Mouse (Mus musculus) midbrain, embryonic 12.5 days (tissue): ENCODE data around the gene Nap1l2. TPM values are rescaled to one million over a fixed set of nuclear protein-coding genes. Genes with fewer than 3 reads are reported as not detected.
A peak's percentile ranks its signal among the peaks of the same experiment; 100 is the strongest.
"Not testable (repeated sequence)": the region's sequence is repeated elsewhere in the genome, so short reads cannot be mapped to it uniquely, and the experiment has no call there.

Source experiments
- ATAC-seq: fragments of 200-750 bp; cut with Nextera tagmentation; 2 replicates; pipeline ENCODE4 v1.8.0; 2017; ENCODE audit warnings: low read depth, moderate TSS enrichment, moderate library complexity; ENCODE audit not compliant: low FRiP score
- H3K27ac ChIP-seq: fragments of 300-500 bp; sonication (generic); replicated peaks from 2 replicates; pipeline ENCODE4 v1.5.1; 2016; ENCODE audit warnings: mild to moderate bottlenecking
- H3K27me3 ChIP-seq: fragments of 300-500 bp; sonication (generic); 2 replicates; pipeline ENCODE4 v1.6.1; 2016; ENCODE audit warnings: mild to moderate bottlenecking
- H3K36me3 ChIP-seq: fragments of 300-500 bp; sonication (generic); 2 replicates; pipeline ENCODE4 v1.6.1; 2016
- H3K4me1 ChIP-seq: fragments of 300-500 bp; sonication (generic); 2 replicates; pipeline ENCODE4 v1.6.1; 2016
- H3K4me2 ChIP-seq: fragments of 300-500 bp; sonication (generic); replicated peaks from 2 replicates; pipeline ENCODE4 v1.6.1; 2016; ENCODE audit warnings: mild to moderate bottlenecking, moderate library complexity
- H3K4me3 ChIP-seq: fragments of 300-500 bp; sonication (generic); 2 replicates; pipeline ENCODE4 v1.5.1; 2016; ENCODE audit warnings: mild to moderate bottlenecking
- H3K9ac ChIP-seq: fragments of 300-500 bp; sonication (generic); replicated peaks from 2 replicates; pipeline ENCODE4 v1.6.1; 2016; ENCODE audit warnings: mild to moderate bottlenecking, moderate library complexity
- H3K9me3 ChIP-seq: fragments of 300-500 bp; sonication (generic); 2 replicates; pipeline ENCODE4 v1.6.1; 2016; ENCODE audit warnings: mild to moderate bottlenecking
- WGBS: fragments of 180-500 bp; shearing (Covaris S2); methylation state at CpG from one replicate; pipeline ENCODE4 v1.1.7; 2016; 5-methylcytosine and 5-hydroxymethylcytosine counted together
- polyA plus RNA-seq: library from polyadenylated mRNA; unstranded; fragments of >200 nt; fragmentation: Nextera tagmentation; extraction: Ambion mirVana; gene quantifications from 2 replicates; pipeline ENCODE4 v1.2.1, GENCODE M21; 2016

Gene Nap1l2
- polyA plus RNA-seq: 31.9 and 33.6 TPM in 2 replicates

DNA sequence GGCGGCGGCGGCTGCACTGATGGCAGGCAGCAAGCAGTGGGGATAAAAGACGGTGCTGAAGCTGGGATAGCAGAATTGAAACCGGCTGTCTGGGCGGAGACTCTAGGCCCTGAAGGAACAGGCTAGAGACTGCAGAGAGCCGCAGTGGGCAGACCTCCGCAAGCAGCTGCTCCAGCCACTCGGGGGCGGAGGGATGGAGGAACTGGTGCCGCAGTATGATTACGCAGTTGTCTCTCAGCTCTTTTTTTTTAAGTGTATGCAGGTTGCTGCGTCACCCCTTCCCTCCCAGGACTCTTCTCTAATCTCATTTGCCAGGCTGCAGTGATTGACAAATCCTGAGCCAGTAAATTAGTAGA is at the start of gene Nap1l2:
Gene Nap1l2, minus strand, starts transcription at position 210 of the 356 bp plus-strand sequence.
- Histone ChIP-seq H3K4me1 (no peaks in the 10 kb centered on the region), H3K9ac (peak within 1 kb of the TSS; percentile 59), H3K27me3 (peaks cover 31% of the 10 kb centered on the region), H3K4me2 (peak within 1 kb of the TSS; percentile 51), H3K36me3 (no peaks in the 10 kb centered on the region), H3K9me3 (no peaks in the 10 kb centered on the region), H3K4me3 (peak within 1 kb of the TSS; percentile 49), H3K27ac (peak within 1 kb of the TSS; percentile 83)
- peak; percentile 95 for ATAC-seq
- 28% methylated on average over 13 of the region's 13 CpGs for WGBS

DNA sequence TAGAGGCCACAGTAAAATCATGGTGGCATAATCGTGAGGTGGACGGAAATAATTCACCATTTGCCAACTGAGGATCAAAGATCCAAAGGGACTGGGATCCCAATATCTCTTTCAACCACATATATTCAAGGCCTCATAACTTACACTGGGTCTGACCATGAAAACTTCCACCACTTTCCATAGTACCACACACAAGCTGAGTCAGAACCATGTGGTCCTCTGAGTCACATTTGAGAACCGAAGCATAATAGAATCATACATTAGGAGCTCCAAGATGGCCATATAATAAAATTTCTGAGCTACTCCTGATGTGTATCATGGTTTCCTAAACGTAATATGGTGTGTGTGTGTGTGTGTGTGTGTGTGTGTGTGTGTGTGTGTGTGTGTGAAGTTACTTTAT is 28.8 kb upstream of the Nap1l2 start:
- no peaks in the 10 kb centered on the region for H3K9me3 ChIP-seq
- H3K36me3 ChIP-seq: no peaks in the 10 kb centered on the region
- no peak for ATAC-seq
- H3K27me3 ChIP-seq: peaks cover 36% of the 10 kb centered on the region
- 83% methylated on average over 4 of the region's 4 CpGs for WGBS
- no peak overlapping the region for H3K27ac ChIP-seq
- H3K9ac ChIP-seq: no peak overlapping the region
- no peak overlapping the region for H3K4me3 ChIP-seq
- no peak overlapping the region for H3K4me2 ChIP-seq
- H3K4me1 ChIP-seq: no peaks in the 10 kb centered on the region

DNA sequence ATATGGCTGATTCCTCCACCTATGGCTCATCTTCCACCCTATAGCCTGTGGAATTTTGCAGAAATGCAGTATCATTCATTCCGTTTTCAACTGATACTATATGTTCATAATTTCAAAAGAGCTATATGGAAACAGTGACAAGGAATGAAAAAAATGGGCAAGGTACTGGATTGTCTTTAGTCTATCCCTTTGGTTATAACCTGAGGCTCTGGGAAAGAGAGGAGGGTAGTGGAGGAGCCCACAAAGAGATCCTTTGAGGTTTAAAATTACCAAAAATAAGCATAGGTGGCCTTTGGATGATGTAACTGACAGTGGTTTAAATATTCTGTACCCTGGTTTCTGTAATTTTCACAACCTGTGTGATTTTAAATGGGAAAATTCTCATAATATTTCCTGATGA is 389 bp upstream of the Nap1l2 start:
- no peaks in the 10 kb centered on the region for H3K36me3 ChIP-seq
- H3K9ac ChIP-seq: no peak overlapping the region
- 29% methylated on average over 1 of the region's 1 CpGs for WGBS
- peak overlapping the region; percentile 83; the same call in 1 of the 2 replicates for H3K27ac ChIP-seq
- peak overlapping the region; percentile 49 for H3K4me3 ChIP-seq
- peaks cover 29% of the 10 kb centered on the region for H3K27me3 ChIP-seq
- no peaks in the 10 kb centered on the region for H3K9me3 ChIP-seq
- ATAC-seq: peak; percentile 67
- peak overlapping the region; percentile 51 for H3K4me2 ChIP-seq
- no peaks in the 10 kb centered on the region for H3K4me1 ChIP-seq

DNA sequence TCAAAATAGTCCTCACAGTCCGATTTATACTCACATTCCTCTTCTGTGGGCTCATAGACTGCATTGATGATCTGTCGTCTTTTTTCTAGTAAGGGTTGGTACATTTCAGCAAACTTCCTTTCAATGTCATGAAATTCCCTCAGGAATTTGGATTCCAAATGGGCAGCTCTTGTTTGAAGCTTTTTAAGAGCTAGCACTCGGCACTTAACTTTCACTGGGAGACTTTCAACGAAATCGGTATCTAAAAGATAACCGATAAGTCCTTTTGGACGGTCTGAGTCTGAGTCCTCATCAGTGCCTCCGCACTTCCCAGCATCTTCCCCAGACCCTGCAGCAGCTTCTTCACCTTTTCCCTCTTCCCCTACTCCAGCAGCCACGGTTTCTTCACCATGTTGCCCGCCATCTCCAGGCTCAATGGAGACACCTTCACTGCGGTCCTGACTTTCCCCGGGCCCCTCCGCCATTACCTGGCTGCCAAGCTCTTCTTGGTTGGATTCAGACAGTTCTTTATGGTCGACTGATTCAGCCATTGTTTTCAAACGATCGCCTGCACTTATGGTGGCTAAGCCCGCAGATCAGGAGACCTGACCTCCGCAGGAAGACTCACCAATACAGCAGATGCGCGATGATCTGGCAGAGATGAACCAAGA is 534 bp downstream of the Nap1l2 start:
- H3K9me3 ChIP-seq: no peaks in the 10 kb centered on the region
- peak overlapping the region; percentile 51 for H3K4me2 ChIP-seq
- WGBS: 22% methylated on average over 20 of the region's 20 CpGs
- H3K4me3 ChIP-seq: peak overlapping the region; percentile 49
- no peaks in the 10 kb centered on the region for H3K36me3 ChIP-seq
- ATAC-seq: no peak; the same call in 1 of the 2 replicates
- peaks cover 36% of the 10 kb centered on the region for H3K27me3 ChIP-seq
- peak overlapping the region; percentile 83 for H3K27ac ChIP-seq
- H3K4me1 ChIP-seq: no peaks in the 10 kb centered on the region
- peak overlapping the region; percentile 59 for H3K9ac ChIP-seq

DNA sequence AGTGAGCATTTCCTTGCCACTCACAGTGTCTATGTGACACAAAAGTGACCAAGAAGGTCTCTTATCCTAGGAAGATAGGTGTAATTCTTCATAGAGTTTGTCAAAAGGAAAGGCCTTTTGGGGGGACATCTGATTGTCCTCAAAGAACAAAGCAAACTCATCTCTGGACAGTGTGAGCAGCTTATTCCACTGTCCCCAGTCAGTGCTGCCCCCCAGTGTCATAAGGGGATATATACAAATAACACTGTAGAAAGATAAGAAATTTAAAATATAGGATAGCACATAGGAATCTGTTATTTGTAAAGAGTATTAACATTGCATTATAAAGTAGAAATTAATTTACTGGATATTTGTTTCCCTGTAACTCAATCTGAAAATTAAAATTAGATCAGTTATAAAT is 2.9 kb downstream of the Nap1l2 start:
- Histone ChIP-seq H3K9me3 (no peaks in the 10 kb centered on the region), H3K36me3 (no peaks in the 10 kb centered on the region), H3K27me3 (peaks cover 46% of the 10 kb centered on the region), H3K4me2 (0 out of 2 replicates have a peak overlapping the region, but pooled peaks have one; percentile 6), H3K4me1 (no peaks in the 10 kb centered on the region), H3K4me3 (no peak overlapping the region), H3K9ac (no peak overlapping the region), H3K27ac (no peak overlapping the region)
- no peak for ATAC-seq

DNA sequence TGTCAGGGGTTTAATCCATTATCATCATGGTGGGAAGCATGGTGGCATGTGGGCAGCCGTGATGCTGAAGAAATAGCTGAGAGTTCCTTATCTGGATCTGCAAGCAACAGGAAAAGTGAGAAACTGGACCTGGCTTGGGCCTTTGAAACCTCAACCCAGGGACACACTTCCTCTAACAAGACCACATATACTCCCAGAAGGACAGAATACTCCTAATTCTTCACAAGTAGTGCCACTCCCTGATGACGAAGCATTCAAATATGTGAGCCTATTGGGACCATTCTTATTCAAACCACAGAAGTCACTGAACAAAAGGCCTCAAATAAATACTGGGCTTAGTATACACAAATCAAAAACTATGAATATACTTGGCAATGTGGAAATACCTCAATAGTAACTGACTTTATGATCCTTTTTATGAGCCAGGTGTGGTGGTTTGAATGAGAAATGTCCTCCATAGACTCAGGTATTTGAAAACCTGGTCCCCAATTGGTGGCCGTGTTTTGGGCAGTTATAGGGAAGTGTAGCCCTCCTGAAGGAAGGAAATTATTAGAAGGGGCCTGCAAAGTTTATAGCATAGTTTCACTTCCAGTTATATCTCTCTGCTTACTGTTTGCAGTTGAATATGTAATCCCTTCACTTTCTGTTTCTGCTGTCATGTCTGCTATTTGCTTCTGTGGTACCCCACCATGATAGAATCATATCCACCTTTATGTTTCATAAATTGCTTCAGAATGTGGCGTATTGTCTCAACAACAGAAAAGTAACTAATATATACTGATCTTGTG is 6.5 kb downstream of the Nap1l2 start:
- H3K4me1 ChIP-seq: no peaks in the 10 kb centered on the region
- WGBS: 81% methylated on average over 4 of the region's 4 CpGs
- H3K27ac ChIP-seq: no peak overlapping the region
- ATAC-seq: no peak
- H3K4me2 ChIP-seq: no peak overlapping the region
- H3K9ac ChIP-seq: no peak overlapping the region
- H3K36me3 ChIP-seq: no peaks in the 10 kb centered on the region
- H3K27me3 ChIP-seq: peaks cover 29% of the 10 kb centered on the region; the same call in 1 of the 2 replicates
- H3K4me3 ChIP-seq: no peak overlapping the region
- no peaks in the 10 kb centered on the region for H3K9me3 ChIP-seq

DNA sequence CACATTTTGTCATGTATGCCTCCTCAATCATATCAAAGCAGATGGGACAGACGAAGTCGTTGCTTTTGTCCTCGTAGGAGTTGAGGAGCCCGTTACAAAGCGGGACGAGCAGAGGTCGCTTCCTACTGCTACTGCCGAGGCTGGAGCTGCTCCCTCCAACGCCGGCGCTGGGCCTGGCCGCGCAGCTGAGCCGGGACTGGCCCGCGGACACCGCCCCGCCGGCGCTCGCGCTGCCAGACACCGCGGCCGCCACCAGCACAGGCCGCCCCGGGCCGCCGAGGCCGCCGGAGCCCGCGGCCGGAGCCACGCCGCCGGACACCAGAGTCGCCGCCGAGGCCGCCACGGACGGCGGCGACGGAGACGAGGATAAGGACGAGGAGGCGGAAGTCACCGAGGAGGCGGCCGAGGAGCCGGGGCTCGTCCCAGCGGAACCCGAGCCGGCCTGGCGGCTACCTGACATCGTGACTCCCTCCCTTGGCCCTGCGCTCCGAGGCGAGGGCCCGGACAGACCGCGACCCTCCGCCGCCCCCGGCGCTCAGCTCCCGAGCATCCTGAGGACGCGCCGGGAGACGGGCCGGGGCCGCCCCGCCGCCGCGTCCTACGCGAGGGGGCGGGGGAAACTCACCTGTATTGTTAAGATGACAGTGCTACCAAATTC is 21.4 kb downstream of the Nap1l2 start:
- peak; percentile 93 for ATAC-seq
- H3K27ac ChIP-seq, H3K4me1 ChIP-seq, H3K9ac ChIP-seq, H3K36me3 ChIP-seq, H3K9me3 ChIP-seq: not testable (repeated sequence)
- Histone ChIP-seq H3K4me3 (peak overlapping the region; percentile 32), H3K27me3 (peaks cover 23% of the 10 kb centered on the region), H3K4me2 (peak overlapping the region; percentile 43)
- 8% methylated on average over 44 of the region's 83 CpGs for WGBS

GRCm38 (mm10) chrX:103156134-103156533 is 30.3 kb downstream of the Nap1l2 start:
- Histone ChIP-seq H3K4me1 (no peaks in the 10 kb centered on the region), H3K27me3 (peaks cover 52% of the 10 kb centered on the region), H3K4me2 (no peak overlapping the region), H3K36me3 (no peaks in the 10 kb centered on the region), H3K4me3 (no peak overlapping the region), H3K9me3 (no peaks in the 10 kb centered on the region), H3K9ac (no peak overlapping the region), H3K27ac (no peak overlapping the region)
- no peak for ATAC-seq
- WGBS: 57% methylated on average over 1 of the region's 1 CpGs

DNA sequence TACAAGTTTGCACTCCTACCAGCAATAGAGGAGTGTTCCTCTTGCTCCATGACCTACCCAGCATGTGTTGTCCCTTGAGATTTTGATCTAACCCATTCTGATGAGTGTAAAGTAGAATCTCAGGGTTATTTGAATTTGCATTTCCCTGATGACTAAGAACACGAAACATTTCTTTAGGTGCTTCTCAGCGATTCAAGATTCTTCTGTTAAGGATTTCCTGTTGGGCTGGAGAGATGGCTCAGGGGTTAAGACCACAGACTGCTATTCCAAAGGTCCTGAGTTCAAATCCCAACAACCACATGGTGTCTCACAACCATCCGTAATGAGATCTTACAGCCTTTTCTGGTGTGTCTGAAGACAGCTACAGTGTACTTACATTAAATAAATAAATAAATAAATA is 47.9 kb downstream of the Nap1l2 start:
- Histone ChIP-seq H3K9ac (no peak overlapping the region), H3K36me3 (no peaks in the 10 kb centered on the region), H3K9me3 (no peaks in the 10 kb centered on the region), H3K4me3 (no peak overlapping the region), H3K4me2 (no peak overlapping the region), H3K27ac (no peak overlapping the region), H3K27me3 (peaks cover 10% of the 10 kb centered on the region; the same call in 1 of the 2 replicates), H3K4me1 (no peaks in the 10 kb centered on the region)
- WGBS: 83% methylated on average over 3 of the region's 3 CpGs
- no peak for ATAC-seq

Other genes starting within 250 kb of the Nap1l2 start
- gene Cdx4, start 134.8 kb upstream of the Nap1l2 start, polyA plus RNA-seq: not detected in 2 replicates
- gene Chic1, start 169.8 kb upstream of the Nap1l2 start, polyA plus RNA-seq: 7.5 and 8.1 TPM in 2 replicates
- 0.31 and 0.79 TPM in 2 replicates for gene Tsx, start 227.8 kb upstream of the Nap1l2 start, polyA plus RNA-seq
- not detected in 2 replicates for gene Gm26992, start 235.4 kb upstream of the Nap1l2 start, polyA plus RNA-seq